ENCODE assay signal across 9 mouse cellular contexts in the genomic region with DNA sequence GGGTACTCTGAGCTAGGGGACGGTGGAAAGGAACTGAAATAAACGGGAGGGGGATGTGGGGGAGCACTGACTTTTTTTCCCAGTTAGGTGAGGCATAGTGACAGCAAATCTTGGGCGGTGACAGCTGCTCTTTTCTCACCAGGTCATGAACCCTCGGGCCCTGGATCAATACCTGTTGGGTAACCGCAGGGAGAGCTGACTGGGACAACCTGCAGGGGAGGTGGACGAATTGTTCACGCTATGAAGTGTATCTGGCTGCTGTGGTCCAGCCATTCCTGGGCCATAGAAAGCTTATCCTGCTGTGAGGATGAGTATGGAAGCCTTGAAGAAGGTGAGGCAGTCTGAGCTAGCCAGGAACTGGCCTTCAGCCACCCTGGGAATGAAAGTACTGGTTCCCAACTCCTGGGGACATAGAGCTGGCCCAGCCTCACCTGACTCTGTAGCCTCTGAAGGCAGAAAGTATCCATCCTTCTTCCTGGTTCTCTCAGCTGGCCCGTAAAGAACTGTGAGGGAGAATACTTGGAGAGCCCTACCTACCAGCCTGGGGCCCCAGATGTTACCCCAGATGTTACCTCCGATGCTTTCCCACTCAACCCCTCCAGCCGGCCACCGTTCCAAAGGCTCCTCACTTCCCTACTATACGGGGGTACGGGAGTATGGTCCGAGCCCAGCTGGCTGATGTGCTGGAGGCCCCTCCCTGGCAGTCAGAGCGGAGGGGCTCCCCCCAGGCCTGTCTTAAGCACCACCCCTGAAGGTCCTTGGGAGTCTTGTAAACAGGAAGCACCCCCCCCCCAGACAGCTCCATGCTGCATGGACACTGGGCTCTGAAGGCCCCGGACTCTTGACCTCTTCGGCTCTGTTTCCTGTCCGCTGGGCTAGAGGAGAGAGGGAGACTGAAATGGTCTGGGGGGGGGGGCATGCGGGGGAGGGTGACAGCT. TPM values are rescaled to one million over a fixed set of nuclear protein-coding genes. Genes with fewer than 3 reads are reported as not detected.
DNase-seq lines count a peak whose midpoint lies in the region; ATAC-seq and TF ChIP-seq lines count a peak whose summit lies in the region.
"Had no signal": no experiment of that assay in that cellular context is flagged by ENCODE, and none has a peak within 500 bp of the region (broad histone marks: within the 10 kb centered on the region; RNA-seq: fewer than 3 reads in every experiment).

No protein-coding gene starts in this region.

- H3K4me3 ChIP-seq in cortical plate, adult 2 months (ENCODE audit: insufficient read depth, low read length), result no peak overlapping the region
- H3K4me3 ChIP-seq in forebrain, embryonic 14.5 days (ENCODE audit: low read depth, low read length), result no peak overlapping the region
- H3K4me3 ChIP-seq in hindbrain, embryonic 15.5 days, result no peak overlapping the region
- H3K4me3 ChIP-seq in liver, embryonic 11.5 days (ENCODE audit: low read depth, low read length), result no peak overlapping the region

- WGBS in forebrain, embryonic 14.5 days, result 55% methylated on average over 19 of the region's 19 CpGs
- 50% methylated on average over 19 of the region's 19 CpGs for WGBS in hindbrain, embryonic 15.5 days
- WGBS in liver, embryonic 11.5 days, result 41% methylated on average over 19 of the region's 19 CpGs

- TF ChIP-seq CTCF in cortical plate, adult 2 months (IDR thresholded peaks at IDR 0.05; ENCODE audit: extremely low read depth, insufficient read depth, low read length), result no peak

- TF ChIP-seq POLR2A in cortical plate, adult 2 months (IDR thresholded peaks at IDR 0.05; ENCODE audit: extremely low read depth, insufficient read depth, low read length), result no peak

- peaks cover 11% of the 10 kb centered on the region; the same call in 1 of the 2 replicates for H3K27me3 ChIP-seq in forebrain, embryonic 14.5 days (replicated peaks; ENCODE audit: control insufficient read depth, insufficient read depth, low read length)
- no peaks in the 10 kb centered on the region for H3K27me3 ChIP-seq in hindbrain, embryonic 15.5 days
- H3K27me3 ChIP-seq in liver, embryonic 11.5 days (replicated peaks; ENCODE audit: control insufficient read depth, insufficient read depth, low read length), result no peaks in the 10 kb centered on the region
- H3K27me3 ChIP-seq: Patski had no signal

- H3K27ac ChIP-seq in cortical plate, adult 2 months (ENCODE audit: insufficient read depth, low read length), result peak overlapping the region; percentile 9; the same call in 1 of the 2 replicates
- peak overlapping the region; percentile 58; the same call in 1 of the 2 replicates for H3K27ac ChIP-seq in forebrain, embryonic 14.5 days (ENCODE audit: low read depth, low read length)
- peak overlapping the region; percentile 69 for H3K27ac ChIP-seq in hindbrain, embryonic 15.5 days (replicated peaks)
- peak overlapping the region; percentile 85 for H3K27ac ChIP-seq in liver, embryonic 11.5 days (ENCODE audit: low read depth, low read length)

- no peak overlapping the region for H3K4me2 ChIP-seq in forebrain, embryonic 14.5 days (ENCODE audit: low read length)
- no peak overlapping the region for H3K4me2 ChIP-seq in hindbrain, embryonic 15.5 days
- H3K4me2 ChIP-seq in liver, embryonic 11.5 days, result peak overlapping the region; percentile 43

- no peak for DNase-seq in forebrain, embryonic 14.5 days (ENCODE audit: low spot score)
- no peak for DNase-seq in liver, embryonic 11.5 days (ENCODE audit: low spot score)
- peak; percentile 29 for DNase-seq in neural tube, embryonic 10.5 days (ENCODE audit: extremely low spot score, low spot score)
- no peak for DNase-seq in cerebellum, adult 11 months
- no peak for DNase-seq in Muller cell, postnatal 12 days (ENCODE audit: inconsistent ontology term)

- H3K36me3 ChIP-seq in forebrain, embryonic 14.5 days (ENCODE audit: control insufficient read depth, insufficient read depth, low read length), result no peaks in the 10 kb centered on the region
- H3K36me3 ChIP-seq in hindbrain, embryonic 15.5 days, result no peaks in the 10 kb centered on the region
- no peaks in the 10 kb centered on the region for H3K36me3 ChIP-seq in liver, embryonic 11.5 days (ENCODE audit: control insufficient read depth, insufficient read depth, low read length)

- 0 out of 2 replicates have a peak, but pooled peaks cover 2% of the 10 kb centered on the region for H3K4me1 ChIP-seq in cortical plate, adult 2 months (ENCODE audit: control insufficient read depth, insufficient read depth, low read length)
- H3K4me1 ChIP-seq in forebrain, embryonic 14.5 days (ENCODE audit: control insufficient read depth, insufficient read depth, low read length), result no peaks in the 10 kb centered on the region; the same call in 1 of the 2 replicates
- peaks cover 48% of the 10 kb centered on the region for H3K4me1 ChIP-seq in hindbrain, embryonic 15.5 days (replicated peaks)
- H3K4me1 ChIP-seq in liver, embryonic 11.5 days (replicated peaks; ENCODE audit: control insufficient read depth, insufficient read depth, low read length), result peaks cover 46% of the 10 kb centered on the region

- H3K9ac ChIP-seq in forebrain, embryonic 14.5 days (ENCODE audit: low read length), result no peak overlapping the region; the same call in 1 of the 2 replicates
- no peak overlapping the region for H3K9ac ChIP-seq in hindbrain, embryonic 15.5 days
- peak overlapping the region; percentile 30; the same call in 1 of the 2 replicates for H3K9ac ChIP-seq in liver, embryonic 11.5 days (ENCODE audit: low read depth, low read length)

- ATAC-seq in forebrain, embryonic 14.5 days, result peak; percentile 11; the same call in 1 of the 2 replicates
- no peak; the same call in 1 of the 2 replicates for ATAC-seq in hindbrain, embryonic 15.5 days (ENCODE audit: low FRiP score, low read depth)
- peak; percentile 55 for ATAC-seq in liver, embryonic 11.5 days (replicated peaks; ENCODE audit: low FRiP score)
- no peak for ATAC-seq in activated CD4-positive, CD25-positive, alpha-beta regulatory T cell, adult 4 months

- no peaks in the 10 kb centered on the region for H3K9me3 ChIP-seq in forebrain, embryonic 14.5 days (replicated peaks; ENCODE audit: control insufficient read depth, low read length)
- H3K9me3 ChIP-seq in hindbrain, embryonic 15.5 days, result no peaks in the 10 kb centered on the region
- H3K9me3 ChIP-seq in liver, embryonic 11.5 days (ENCODE audit: control insufficient read depth, low read length), result no peaks in the 10 kb centered on the region

RNA-seq across cellular contexts. Expression of gene Cdc42ep1, which starts 10.4 kb away (rescaled TPM):
- 23.3 and 28.1 TPM in 2 replicates for polyA plus RNA-seq in cortical plate, adult 2 months (2012; rRNA removed)
- polyA plus RNA-seq in forebrain, embryonic 14.5 days (2014; fragmentation: Nextera tagmentation; extraction: Ambion mirVana), result 5.1 and 8.0 TPM in 2 replicates
- 14.7 and 15.5 TPM in 2 replicates for polyA plus RNA-seq in hindbrain, embryonic 15.5 days (2015; fragmentation: Nextera tagmentation; extraction: Ambion mirVana)
- polyA plus RNA-seq in liver, embryonic 11.5 days (2014; fragmentation: Nextera tagmentation; extraction: Ambion mirVana), result 21.9 and 23.9 TPM in 2 replicates
- not detected for polyA plus RNA-seq in activated CD4-positive, CD25-positive, alpha-beta regulatory T cell, adult 4 months (2017; shearing (Covaris generic))

RNA-seq across cellular contexts. Expression of gene Lgals2, which starts 23.3 kb away (rescaled TPM):
- 0.34 and 0.35 TPM in 2 replicates for polyA plus RNA-seq in cortical plate, adult 2 months (2012; rRNA removed)
- polyA plus RNA-seq in forebrain, embryonic 14.5 days (2014; fragmentation: Nextera tagmentation; extraction: Ambion mirVana), result not detected in 2 replicates
- 0.68 TPM in 1 of 2 replicates, not detected in the other for polyA plus RNA-seq in hindbrain, embryonic 15.5 days (2015; fragmentation: Nextera tagmentation; extraction: Ambion mirVana)
- 6.9 and 11.4 TPM in 2 replicates for polyA plus RNA-seq in liver, embryonic 11.5 days (2014; fragmentation: Nextera tagmentation; extraction: Ambion mirVana)
- not detected for polyA plus RNA-seq in activated CD4-positive, CD25-positive, alpha-beta regulatory T cell, adult 4 months (2017; shearing (Covaris generic))

RNA-seq across cellular contexts. Expression of gene Card10, which starts 29.1 kb away (rescaled TPM):
- polyA plus RNA-seq in cortical plate, adult 2 months (2012; rRNA removed), result 4.7 and 5.2 TPM in 2 replicates
- 1.1 and 1.4 TPM in 2 replicates for polyA plus RNA-seq in forebrain, embryonic 14.5 days (2014; fragmentation: Nextera tagmentation; extraction: Ambion mirVana)
- 2.4 and 2.6 TPM in 2 replicates for polyA plus RNA-seq in hindbrain, embryonic 15.5 days (2015; fragmentation: Nextera tagmentation; extraction: Ambion mirVana)
- 2.3 and 2.7 TPM in 2 replicates for polyA plus RNA-seq in liver, embryonic 11.5 days (2014; fragmentation: Nextera tagmentation; extraction: Ambion mirVana)
- polyA plus RNA-seq in activated CD4-positive, CD25-positive, alpha-beta regulatory T cell, adult 4 months (2017; shearing (Covaris generic)), result not detected

RNA-seq across cellular contexts. Expression of gene Gga1, which starts 45.0 kb away (rescaled TPM):
- 72.6 and 73.0 TPM in 2 replicates for polyA plus RNA-seq in cortical plate, adult 2 months (2012; rRNA removed)
- 34.8 and 46.5 TPM in 2 replicates for polyA plus RNA-seq in forebrain, embryonic 14.5 days (2014; fragmentation: Nextera tagmentation; extraction: Ambion mirVana)
- polyA plus RNA-seq in hindbrain, embryonic 15.5 days (2015; fragmentation: Nextera tagmentation; extraction: Ambion mirVana), result 44.7 and 51.9 TPM in 2 replicates
- polyA plus RNA-seq in liver, embryonic 11.5 days (2014; fragmentation: Nextera tagmentation; extraction: Ambion mirVana), result 40.8 and 43.0 TPM in 2 replicates
- polyA plus RNA-seq in activated CD4-positive, CD25-positive, alpha-beta regulatory T cell, adult 4 months (2017; shearing (Covaris generic)), result 10 to 100 TPM; 13.8 to 18.1 TPM

RNA-seq across cellular contexts. Expression of gene Mfng, which starts 58.7 kb away (rescaled TPM):
- polyA plus RNA-seq in cortical plate, adult 2 months (2012; rRNA removed), result 5.8 and 6.3 TPM in 2 replicates
- 48.2 and 51.5 TPM in 2 replicates for polyA plus RNA-seq in forebrain, embryonic 14.5 days (2014; fragmentation: Nextera tagmentation; extraction: Ambion mirVana)
- 21.5 and 42.1 TPM in 2 replicates for polyA plus RNA-seq in hindbrain, embryonic 15.5 days (2015; fragmentation: Nextera tagmentation; extraction: Ambion mirVana)
- polyA plus RNA-seq in liver, embryonic 11.5 days (2014; fragmentation: Nextera tagmentation; extraction: Ambion mirVana), result 12.4 and 19.2 TPM in 2 replicates
- polyA plus RNA-seq in activated CD4-positive, CD25-positive, alpha-beta regulatory T cell, adult 4 months (2017; shearing (Covaris generic)), result 10 to 100 TPM; 47.5 to 55.4 TPM
- polyA plus RNA-seq: Patski had no signal

Comparison
In these comparisons a context has a peak if more than half of its experiments do, and no peak if none do; other contexts are left out.
1. H3K27ac ChIP-seq: peak in every context shown above with its lines; median percentile 85 in liver, embryonic 11.5 days; 69 in hindbrain, embryonic 15.5 days; 58 in forebrain, embryonic 14.5 days; 9 in cortical plate, adult 2 months.
2. ATAC-seq: peak in forebrain, embryonic 14.5 days (single experiment) and liver, embryonic 11.5 days (single experiment); none in hindbrain, embryonic 15.5 days (single experiment) and activated CD4-positive, CD25-positive, alpha-beta regulatory T cell, adult 4 months (single experiment).